Mouse (Mus musculus) forebrain, embryonic 15.5 days (tissue): ENCODE results near the gene Auts2. TPM values are rescaled to one million over a fixed set of nuclear protein-coding genes. Genes with fewer than 3 reads are reported as not detected.

Source experiments
- ATAC-seq: fragments of 200-750 bp; cut with Nextera tagmentation; replicated peaks from 2 replicates; pipeline ENCODE4 v1.8.0; 2017; ENCODE audit warnings: mild to moderate bottlenecking, moderate TSS enrichment, moderate library complexity
- H3K27ac ChIP-seq: fragments of 300-500 bp; sonication (generic); replicated peaks from 2 replicates; pipeline ENCODE4 v1.5.1; 2015; ENCODE audit warnings: mild to moderate bottlenecking, inconsistent platforms
- H3K27me3 ChIP-seq: fragments of 300-500 bp; sonication (generic); 2 replicates; pipeline ENCODE4 v1.6.1; 2015; ENCODE audit warnings: inconsistent platforms
- H3K36me3 ChIP-seq: fragments of 300-500 bp; sonication (generic); 2 replicates; pipeline ENCODE4 v1.6.1; 2015; ENCODE audit warnings: mild to moderate bottlenecking, inconsistent platforms
- H3K4me1 ChIP-seq: fragments of 300-500 bp; sonication (generic); 2 replicates; pipeline ENCODE4 v1.6.1; 2015; ENCODE audit warnings: inconsistent platforms
- H3K4me2 ChIP-seq: fragments of 300-500 bp; sonication (generic); replicated peaks from 2 replicates; pipeline ENCODE4 v1.6.1; 2015; ENCODE audit warnings: mild to moderate bottlenecking, inconsistent platforms
- H3K4me3 ChIP-seq: fragments of 300-500 bp; sonication (generic); 2 replicates; pipeline ENCODE4 v1.5.1; 2015; ENCODE audit warnings: mild to moderate bottlenecking, inconsistent platforms
- H3K9ac ChIP-seq: fragments of 300-500 bp; sonication (generic); replicated peaks from 2 replicates; pipeline ENCODE4 v1.6.1; 2015; ENCODE audit warnings: mild to moderate bottlenecking, inconsistent platforms
- H3K9me3 ChIP-seq: fragments of 300-500 bp; sonication (generic); 2 replicates; pipeline ENCODE4 v1.6.1; 2016; ENCODE audit warnings: inconsistent platforms
- WGBS: fragments of 180-500 bp; shearing (Covaris S2); methylation state at CpG from one replicate; pipeline ENCODE4 v1.1.7; 2015; ENCODE audit warnings: mixed read lengths; 5-methylcytosine and 5-hydroxymethylcytosine counted together
- polyA plus RNA-seq: library from polyadenylated mRNA; unstranded; fragments of >200 nt; fragmentation: Nextera tagmentation; extraction: Ambion mirVana; gene quantifications from 2 replicates; pipeline ENCODE4 v1.2.1, GENCODE M21; 2015

The Auts2 gene
- polyA plus RNA-seq, 1 experiment from 2014 or later = 94.3 TPM

GRCm38 (mm10) chr5:131767176-131767575 lies 776.0 kb downstream of the Auts2 start:
- peak overlapping the region; percentile 65 for H3K27ac ChIP-seq
- no peaks in the 10 kb centered on the region for H3K27me3 ChIP-seq
- H3K9me3 ChIP-seq = no peaks in the 10 kb centered on the region
- no peak overlapping the region for H3K4me3 ChIP-seq
- H3K36me3 ChIP-seq = no peaks in the 10 kb centered on the region
- ATAC-seq = 0 out of 2 replicates have a peak, but pooled peaks have one; percentile 19
- H3K9ac ChIP-seq = no peak overlapping the region
- peaks cover 36% of the 10 kb centered on the region for H3K4me1 ChIP-seq
- WGBS = 69% methylated on average over 9 of the region's 9 CpGs
- no peak overlapping the region for H3K4me2 ChIP-seq

GRCm38 (mm10) chr5:131759432-131759831 lies 783.7 kb downstream of the Auts2 start:
- no peak for ATAC-seq
- Histone ChIP-seq H3K4me3 (no peak overlapping the region), H3K36me3 (no peaks in the 10 kb centered on the region), H3K27me3 (no peaks in the 10 kb centered on the region), H3K27ac (no peak overlapping the region), H3K4me2 (no peak overlapping the region), H3K4me1 (peaks cover 15% of the 10 kb centered on the region; the same call in 1 of the 2 replicates), H3K9ac (no peak overlapping the region), H3K9me3 (no peaks in the 10 kb centered on the region)
- WGBS = 93% methylated on average over 13 of the region's 13 CpGs

- H3K9me3 ChIP-seq = no peaks in the 10 kb centered on the region
- H3K27me3 ChIP-seq = no peaks in the 10 kb centered on the region
- no peak for ATAC-seq
- no peaks in the 10 kb centered on the region for H3K36me3 ChIP-seq
- no peak overlapping the region for H3K4me3 ChIP-seq
- H3K4me2 ChIP-seq = no peak overlapping the region
- WGBS = 70% methylated on average over 2 of the region's 2 CpGs
- H3K4me1 ChIP-seq = peaks cover 14% of the 10 kb centered on the region
- H3K9ac ChIP-seq = no peak overlapping the region
- H3K27ac ChIP-seq = no peak overlapping the region
Measured at GRCm38 (mm10) chr5:131750330-131750729, 792.8 kb downstream of the Auts2 start.

GRCm38 (mm10) chr5:131749211-131749610 lies 793.9 kb downstream of the Auts2 start:
- no peaks in the 10 kb centered on the region for H3K9me3 ChIP-seq
- H3K27me3 ChIP-seq = no peaks in the 10 kb centered on the region
- H3K9ac ChIP-seq = no peak overlapping the region
- WGBS = 17% methylated on average over 6 of the region's 6 CpGs
- no peak for ATAC-seq
- H3K4me2 ChIP-seq = no peak overlapping the region
- H3K36me3 ChIP-seq = no peaks in the 10 kb centered on the region
- peaks cover 14% of the 10 kb centered on the region for H3K4me1 ChIP-seq
- H3K4me3 ChIP-seq = no peak overlapping the region
- peak overlapping the region; percentile 55 for H3K27ac ChIP-seq

GRCm38 (mm10) chr5:131743069-131743468 lies 800.1 kb downstream of the Auts2 start:
- H3K4me3 ChIP-seq = no peak overlapping the region
- H3K27ac ChIP-seq = no peak overlapping the region
- no peaks in the 10 kb centered on the region for H3K36me3 ChIP-seq
- no peak for ATAC-seq
- no peaks in the 10 kb centered on the region for H3K9me3 ChIP-seq
- no peak overlapping the region for H3K9ac ChIP-seq
- no peak overlapping the region for H3K4me2 ChIP-seq
- 33% methylated on average over 8 of the region's 8 CpGs for WGBS
- H3K4me1 ChIP-seq = 0 out of 2 replicates have a peak, but pooled peaks cover 5% of the 10 kb centered on the region
- H3K27me3 ChIP-seq = no peaks in the 10 kb centered on the region

GRCm38 (mm10) chr5:131737476-131737875 lies 805.7 kb downstream of the Auts2 start:
- Histone ChIP-seq H3K9ac (no peak overlapping the region), H3K27me3 (no peaks in the 10 kb centered on the region), H3K27ac (no peak overlapping the region), H3K9me3 (no peaks in the 10 kb centered on the region), H3K36me3 (no peaks in the 10 kb centered on the region), H3K4me1 (0 out of 2 replicates have a peak, but pooled peaks cover 7% of the 10 kb centered on the region), H3K4me3 (no peak overlapping the region), H3K4me2 (no peak overlapping the region)
- 80% methylated on average over 6 of the region's 6 CpGs for WGBS
- no peak for ATAC-seq

- H3K4me1 ChIP-seq = 0 out of 2 replicates have a peak, but pooled peaks cover 9% of the 10 kb centered on the region
- H3K4me2 ChIP-seq = no peak overlapping the region
- ATAC-seq = no peak
- no peaks in the 10 kb centered on the region for H3K27me3 ChIP-seq
- no peak overlapping the region for H3K9ac ChIP-seq
- no peaks in the 10 kb centered on the region for H3K9me3 ChIP-seq
- no peak overlapping the region for H3K27ac ChIP-seq
- no peaks in the 10 kb centered on the region for H3K36me3 ChIP-seq
- WGBS = 4% methylated on average over 5 of the region's 5 CpGs
- no peak overlapping the region for H3K4me3 ChIP-seq
Measured at GRCm38 (mm10) chr5:131733324-131733660, 809.9 kb downstream of the Auts2 start.

- H3K9me3 ChIP-seq = no peaks in the 10 kb centered on the region
- H3K27me3 ChIP-seq = no peaks in the 10 kb centered on the region
- H3K4me2 ChIP-seq = no peak overlapping the region
- 0 out of 2 replicates have a peak, but pooled peaks cover 10% of the 10 kb centered on the region for H3K4me1 ChIP-seq
- 56% methylated on average over 7 of the region's 7 CpGs for WGBS
- H3K9ac ChIP-seq = no peak overlapping the region
- no peaks in the 10 kb centered on the region for H3K36me3 ChIP-seq
- no peak overlapping the region for H3K27ac ChIP-seq
- no peak for ATAC-seq
- no peak overlapping the region for H3K4me3 ChIP-seq
Measured at GRCm38 (mm10) chr5:131732631-131733323, 810.4 kb downstream of the Auts2 start.

GRCm38 (mm10) chr5:131729456-131729855 lies 813.7 kb downstream of the Auts2 start:
- H3K27ac ChIP-seq = no peak overlapping the region
- no peak for ATAC-seq
- H3K4me2 ChIP-seq = no peak overlapping the region
- WGBS = 93% methylated on average over 4 of the region's 4 CpGs
- H3K9ac ChIP-seq = no peak overlapping the region
- H3K27me3 ChIP-seq = no peaks in the 10 kb centered on the region
- no peaks in the 10 kb centered on the region for H3K9me3 ChIP-seq
- H3K36me3 ChIP-seq = no peaks in the 10 kb centered on the region
- H3K4me1 ChIP-seq = 0 out of 2 replicates have a peak, but pooled peaks cover 10% of the 10 kb centered on the region
- no peak overlapping the region for H3K4me3 ChIP-seq

- H3K27ac ChIP-seq = no peak overlapping the region
- no peak overlapping the region for H3K4me2 ChIP-seq
- WGBS = 92% methylated on average over 4 of the region's 4 CpGs
- no peak overlapping the region for H3K4me3 ChIP-seq
- no peak for ATAC-seq
- H3K9me3 ChIP-seq = no peaks in the 10 kb centered on the region
- H3K9ac ChIP-seq = no peak overlapping the region
- H3K4me1 ChIP-seq = 0 out of 2 replicates have a peak, but pooled peaks cover 2% of the 10 kb centered on the region
- no peaks in the 10 kb centered on the region for H3K36me3 ChIP-seq
- H3K27me3 ChIP-seq = no peaks in the 10 kb centered on the region
Measured at GRCm38 (mm10) chr5:131727909-131728308, 815.2 kb downstream of the Auts2 start.

GRCm38 (mm10) chr5:131724508-131724907 lies 818.6 kb downstream of the Auts2 start:
- 0 out of 2 replicates have a peak, but pooled peaks cover 2% of the 10 kb centered on the region for H3K4me1 ChIP-seq
- no peak overlapping the region for H3K9ac ChIP-seq
- H3K4me3 ChIP-seq = no peak overlapping the region
- no peaks in the 10 kb centered on the region for H3K27me3 ChIP-seq
- H3K27ac ChIP-seq = no peak overlapping the region
- H3K36me3 ChIP-seq = no peaks in the 10 kb centered on the region
- ATAC-seq = no peak
- no peak overlapping the region for H3K4me2 ChIP-seq
- WGBS = 100% methylated on average over 1 of the region's 1 CpGs
- no peaks in the 10 kb centered on the region for H3K9me3 ChIP-seq

GRCm38 (mm10) chr5:131722791-131723190 lies 820.4 kb downstream of the Auts2 start:
- no peaks in the 10 kb centered on the region for H3K36me3 ChIP-seq
- no peak overlapping the region for H3K9ac ChIP-seq
- 72% methylated on average over 6 of the region's 6 CpGs for WGBS
- H3K9me3 ChIP-seq = no peaks in the 10 kb centered on the region
- H3K4me3 ChIP-seq = no peak overlapping the region
- peaks cover 13% of the 10 kb centered on the region for H3K4me1 ChIP-seq
- H3K27me3 ChIP-seq = no peaks in the 10 kb centered on the region
- no peak for ATAC-seq
- H3K27ac ChIP-seq = no peak overlapping the region
- H3K4me2 ChIP-seq = no peak overlapping the region

GRCm38 (mm10) chr5:131722361-131722760 lies 820.8 kb downstream of the Auts2 start:
- Histone ChIP-seq H3K9ac (no peak overlapping the region), H3K27me3 (no peaks in the 10 kb centered on the region), H3K4me3 (no peak overlapping the region), H3K36me3 (no peaks in the 10 kb centered on the region), H3K9me3 (no peaks in the 10 kb centered on the region), H3K4me2 (no peak overlapping the region), H3K4me1 (peaks cover 18% of the 10 kb centered on the region), H3K27ac (no peak overlapping the region)
- ATAC-seq = no peak
- 68% methylated on average over 4 of the region's 4 CpGs for WGBS
